Mouse (Mus musculus) ES-Bruce4 (cell line): ENCODE data around the gene S100a11. TPM values are rescaled to one million over a fixed set of nuclear protein-coding genes. Genes with fewer than 3 reads are reported as not detected.
A peak's percentile ranks its signal among the peaks of the same experiment; 100 is the strongest.
"Not testable (repeated sequence)": the region's sequence is repeated elsewhere in the genome, so short reads cannot be mapped to it uniquely, and the experiment has no call there.

Experiments used
- H3K27ac ChIP-seq: 2 replicates; pipeline ENCODE4 v1.5.1; 2012; ENCODE audit warnings: low read length, inconsistent platforms; ENCODE audit not compliant: insufficient read depth
- H3K27me3 ChIP-seq: 2 replicates; pipeline ENCODE4 v1.6.1; 2012; ENCODE audit warnings: mild to moderate bottlenecking, low read length, inconsistent platforms; ENCODE audit not compliant: control insufficient read depth, poor library complexity, insufficient read depth, severe bottlenecking
- H3K36me3 ChIP-seq: 2 replicates; pipeline ENCODE4 v1.6.1; 2012; ENCODE audit warnings: inconsistent platforms, mild to moderate bottlenecking, low read length, moderate library complexity; ENCODE audit not compliant: control insufficient read depth, poor library complexity, insufficient read depth, severe bottlenecking
- H3K4me1 ChIP-seq: one replicate; pipeline ENCODE4 v1.8.1; 2011; ENCODE audit warnings: low read length; ENCODE audit not compliant: control insufficient read depth, insufficient read depth
- H3K4me3 ChIP-seq: 2 replicates; pipeline ENCODE4 v1.5.1; 2011; ENCODE audit warnings: low read depth, mild to moderate bottlenecking, low read length
- H3K9ac ChIP-seq: 2 replicates; pipeline ENCODE4 v1.6.1; 2012; ENCODE audit warnings: low read depth, mild to moderate bottlenecking, inconsistent platforms; ENCODE audit not compliant: poor library complexity, severe bottlenecking
- H3K9me3 ChIP-seq: replicated peaks from 2 replicates; pipeline ENCODE4 v1.6.1; 2012; ENCODE audit warnings: mild to moderate bottlenecking, low read length, inconsistent platforms; ENCODE audit not compliant: control insufficient read depth, poor library complexity, insufficient read depth, severe bottlenecking
- CTCF ChIP-seq: IDR thresholded peaks from one replicate; pipeline ENCODE4 v1.8.1; 2011; ENCODE audit warnings: low read depth, low read length
- EP300 ChIP-seq: IDR thresholded peaks from 2 replicates; pipeline ENCODE4 v1.6.1; 2011; ENCODE audit warnings: low read depth, low read length; ENCODE audit not compliant: insufficient read depth
- POLR2A ChIP-seq: IDR thresholded peaks from one replicate; pipeline ENCODE4 v1.8.1; 2011; ENCODE audit warnings: low read length; ENCODE audit not compliant: insufficient read depth
- polyA plus RNA-seq: library from polyadenylated mRNA; stranded (reverse); fragments of >200 nt; gene quantifications from 2 replicates; pipeline ENCODE4 v1.2.4, GENCODE M21; 2011; ENCODE audit warnings: low read depth; ENCODE audit not compliant: missing spikeins, insufficient read depth, insufficient read length

The S100a11 gene
- polyA plus RNA-seq, 1 experiment = 661 TPM

GRCm38 (mm10) chr3:93493992-93494391 is 26.3 kb upstream of the S100a11 start:
- Histone ChIP-seq H3K27ac (no peak overlapping the region), H3K27me3 (no peaks in the 10 kb centered on the region), H3K4me3 (no peak overlapping the region), H3K36me3 (no peaks in the 10 kb centered on the region), H3K4me1 (no peaks in the 10 kb centered on the region), H3K9ac (no peak overlapping the region), H3K9me3 (no peaks in the 10 kb centered on the region)
- TF ChIP-seq EP300 = no peak
- TF ChIP-seq POLR2A = no peak
- no peak for TF ChIP-seq CTCF

- H3K27ac ChIP-seq, H3K9ac ChIP-seq, H3K27me3 ChIP-seq, H3K9me3 ChIP-seq, H3K4me1 ChIP-seq, H3K36me3 ChIP-seq, H3K4me3 ChIP-seq: not testable (repeated sequence)
Measured at GRCm38 (mm10) chr3:93494774-93495173, 25.5 kb upstream of the S100a11 start.

GRCm38 (mm10) chr3:93497131-93497530 is 23.2 kb upstream of the S100a11 start:
- Histone ChIP-seq H3K9me3 (no peaks in the 10 kb centered on the region), H3K9ac (no peak overlapping the region), H3K4me3 (no peak overlapping the region), H3K36me3 (no peaks in the 10 kb centered on the region), H3K27me3 (no peaks in the 10 kb centered on the region), H3K27ac (no peak overlapping the region), H3K4me1 (no peaks in the 10 kb centered on the region)
- TF ChIP-seq POLR2A = no peak
- no peak for TF ChIP-seq CTCF

DNA sequence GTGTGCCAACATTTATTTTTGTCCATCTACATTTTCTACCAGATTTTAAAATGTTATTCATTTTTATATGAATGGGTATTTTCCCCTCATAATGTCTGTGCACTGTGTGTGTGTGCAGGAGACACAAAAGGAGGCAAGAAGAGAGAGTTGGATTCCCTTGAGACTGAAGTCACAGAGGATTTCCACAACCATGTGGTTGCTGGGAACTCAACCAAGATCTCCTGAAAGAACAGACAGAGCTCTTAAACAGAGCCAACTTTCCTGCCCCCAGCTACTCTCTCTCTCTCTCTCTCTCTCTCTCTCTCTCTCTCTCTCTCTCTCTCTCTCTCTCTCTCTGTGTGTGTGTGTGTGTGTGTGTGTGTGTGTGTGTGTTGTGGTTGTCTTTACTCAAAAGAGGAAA is 21.2 kb upstream of the S100a11 start:
- no peaks in the 10 kb centered on the region for H3K9me3 ChIP-seq
- no peak overlapping the region for H3K9ac ChIP-seq
- H3K4me3 ChIP-seq = no peak overlapping the region
- H3K4me1 ChIP-seq = no peaks in the 10 kb centered on the region
- H3K27me3 ChIP-seq = no peaks in the 10 kb centered on the region
- H3K36me3 ChIP-seq = no peaks in the 10 kb centered on the region
- no peak overlapping the region for H3K27ac ChIP-seq
- TF ChIP-seq POLR2A (no peak), EP300 (no peak), CTCF (no peak)

- Histone ChIP-seq H3K27me3 (no peaks in the 10 kb centered on the region), H3K9ac (no peak overlapping the region), H3K36me3 (no peaks in the 10 kb centered on the region), H3K9me3 (no peaks in the 10 kb centered on the region), H3K4me1 (no peaks in the 10 kb centered on the region), H3K27ac (no peak overlapping the region), H3K4me3 (no peak overlapping the region)
- TF ChIP-seq CTCF = no peak
- TF ChIP-seq POLR2A = no peak
- TF ChIP-seq EP300 = no peak
Measured at GRCm38 (mm10) chr3:93504536-93505189, 15.6 kb upstream of the S100a11 start.

DNA sequence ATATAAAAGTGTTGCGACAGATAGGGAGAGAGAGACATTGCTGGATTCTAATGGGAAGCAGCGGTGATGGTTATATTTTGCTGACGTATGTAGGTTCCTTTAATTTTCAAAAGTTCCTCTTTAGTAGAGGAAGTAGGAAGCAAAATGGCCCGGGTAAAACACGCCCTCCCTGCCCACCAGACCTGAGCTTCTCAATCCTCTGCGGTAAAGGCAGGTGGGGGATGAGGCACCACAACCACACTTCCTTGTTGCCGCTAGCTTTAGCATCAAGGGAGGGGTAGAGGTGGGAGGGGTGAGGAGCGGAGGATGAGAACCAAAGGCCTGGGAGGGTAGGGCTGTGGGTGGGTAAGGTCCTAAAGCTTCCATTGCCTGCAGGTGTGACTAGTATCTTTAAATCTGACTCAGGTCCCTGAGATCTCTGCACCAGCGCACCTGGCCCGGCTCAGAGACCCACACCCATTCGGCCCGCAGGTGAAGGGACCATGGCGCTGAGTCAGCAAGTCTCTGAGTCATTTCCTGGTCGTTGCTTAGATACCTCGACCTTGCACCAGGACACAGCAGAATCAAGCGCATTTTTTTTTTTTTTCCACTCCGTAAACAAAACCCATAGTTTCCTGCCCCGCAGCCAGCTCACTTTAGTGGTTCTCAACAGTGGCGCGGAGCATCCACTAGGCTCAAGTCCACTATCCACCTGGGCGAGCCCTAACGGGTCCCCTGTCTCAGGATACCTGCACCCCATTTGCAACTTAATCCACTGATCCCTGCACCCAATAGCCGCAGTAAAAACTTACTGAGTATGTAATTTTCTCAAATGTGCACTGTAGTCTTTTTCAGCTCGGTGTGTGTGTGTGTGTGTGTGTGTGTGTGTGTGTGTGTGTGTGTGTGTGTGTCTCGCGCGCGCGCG is 14.1 kb upstream of the S100a11 start:
- Histone ChIP-seq H3K4me3 (peak overlapping the region; percentile 19), H3K36me3 (no peaks in the 10 kb centered on the region), H3K27me3 (no peaks in the 10 kb centered on the region), H3K27ac (no peak overlapping the region), H3K4me1 (no peaks in the 10 kb centered on the region), H3K9ac (no peak overlapping the region), H3K9me3 (no peaks in the 10 kb centered on the region)
- TF ChIP-seq EP300 = no peak; the same call in 1 of the 2 replicates
- no peak for TF ChIP-seq CTCF
